Mouse (Mus musculus): Measurements from ENCODE around the gene Olfr591.

DNA sequence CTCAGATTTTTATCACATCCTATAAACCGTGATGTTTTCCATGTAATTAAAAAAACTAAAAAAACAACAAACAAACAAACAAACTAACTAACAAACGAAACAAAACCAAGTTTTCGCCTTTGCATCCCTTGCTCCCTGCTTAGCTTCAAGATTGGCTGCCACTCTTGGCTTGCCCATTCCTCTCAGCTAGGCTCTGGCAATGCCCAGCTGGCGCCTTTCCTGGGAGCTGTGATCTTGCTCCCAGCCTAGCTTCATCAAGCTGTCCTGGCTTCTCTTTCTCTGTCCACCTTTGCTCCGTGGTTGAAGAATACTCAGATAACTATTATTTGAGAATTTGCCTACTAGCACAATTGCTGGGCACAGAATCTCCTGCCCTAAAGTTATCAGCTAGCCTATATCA lies 8.4 kb downstream of the Olfr591 start:
- no peak for TF ChIP-seq CTCF (IDR thresholded peaks at IDR 0.05; ENCODE audit: control insufficient read depth, insufficient read depth, insufficient read length)
- no peak for TF ChIP-seq USF1 (IDR thresholded peaks at IDR 0.05; ENCODE audit: low read depth)
- TF ChIP-seq MAX (IDR thresholded peaks at IDR 0.05), result no peak
- TF ChIP-seq FOSL1 (IDR thresholded peaks at IDR 0.05; ENCODE audit: insufficient read depth, low read length, poor library complexity, severe bottlenecking), result no peak
- TF ChIP-seq MYOG (IDR thresholded peaks at IDR 0.05; ENCODE audit: control insufficient read depth, extremely low read depth, insufficient read length), result no peak
- no peak for TF ChIP-seq MYOD1 (IDR thresholded peaks at IDR 0.05; ENCODE audit: control insufficient read depth, insufficient read length, low read depth)

All from C2C12 (cell line).